Mouse (Mus musculus) ES-E14 (cell line): ENCODE results near the gene Pofut2. TPM values are rescaled to one million over a fixed set of nuclear protein-coding genes. Genes with fewer than 3 reads are reported as not detected.

Source experiments
- DNase-seq: peaks from one replicate; pipeline ENCODE4 v3.0.0-alpha.2; 2013; ENCODE audit warnings: low read depth, low spot score
- H3K27ac ChIP-seq: 2 replicates; pipeline ENCODE4 v1.5.1; 2012; ENCODE audit warnings: low read depth, mild to moderate bottlenecking, low read length, moderate library complexity, mixed read lengths; ENCODE audit not compliant: poor library complexity, insufficient read depth, severe bottlenecking
- H3K36me3 ChIP-seq: 2 replicates; pipeline ENCODE4 v1.6.1; 2012; ENCODE audit warnings: mild to moderate bottlenecking, low read length, moderate library complexity, mixed read lengths; ENCODE audit not compliant: control insufficient read depth, poor library complexity, insufficient read depth, severe bottlenecking
- H3K4me1 ChIP-seq, 2 experiments: fragments of 150-350 bp in 1 of 2; sonication (generic) in 1 of 2; 2 replicates each; pipeline ENCODE4 v1.6.1; 2012; ENCODE audit warnings: low read length in 2 of 2, mild to moderate bottlenecking in 1 of 2, mixed read lengths in 1 of 2; ENCODE audit not compliant: control insufficient read depth in 2 of 2, insufficient read depth in 2 of 2, poor library complexity in 1 of 2
- H3K4me3 ChIP-seq, 2 experiments: fragments of 150-350 bp in 1 of 2; sonication (generic) in 1 of 2; 2 replicates each; pipeline ENCODE4 v1.5.1; 2012; ENCODE audit warnings: low read length in 2 of 2, low read depth in 1 of 2, mild to moderate bottlenecking in 1 of 2, mixed read lengths in 1 of 2; ENCODE audit not compliant: insufficient read depth in 1 of 2, poor library complexity in 1 of 2, severe bottlenecking in 1 of 2
- H3K9ac ChIP-seq: 2 replicates; pipeline ENCODE4 v1.6.1; 2012; ENCODE audit warnings: low read depth, mild to moderate bottlenecking, low read length, mixed read lengths; ENCODE audit not compliant: poor library complexity, insufficient read depth, severe bottlenecking
- H3K9me3 ChIP-seq: fragments of 150-350 bp; sonication (generic); 2 replicates; pipeline ENCODE4 v1.6.1; 2012; ENCODE audit warnings: low read depth, mild to moderate bottlenecking, low read length; ENCODE audit not compliant: control insufficient read depth, insufficient read depth
- CHD2 ChIP-seq: IDR thresholded peaks from 2 replicates; pipeline ENCODE4 v1.6.1; 2014; ENCODE audit warnings: mild to moderate bottlenecking, low read depth, low read length, inconsistent platforms
- HCFC1 ChIP-seq: IDR thresholded peaks from 2 replicates; pipeline ENCODE4 v1.6.1; 2012; ENCODE audit warnings: low read length, inconsistent platforms, borderline replicate concordance; ENCODE audit not compliant: insufficient read depth
- MAFK ChIP-seq: IDR thresholded peaks from 2 replicates; pipeline ENCODE4 v1.6.1; 2014; ENCODE audit warnings: mild to moderate bottlenecking, low read depth, low read length, inconsistent platforms; ENCODE audit not compliant: insufficient read depth
- ZC3H11A ChIP-seq: IDR thresholded peaks from 2 replicates; pipeline ENCODE4 v1.6.1; 2012; ENCODE audit warnings: low read depth, mild to moderate bottlenecking, inconsistent platforms, low read length, borderline replicate concordance
- ZNF384 ChIP-seq: IDR thresholded peaks from 2 replicates; pipeline ENCODE4 v1.6.1; 2012; ENCODE audit warnings: low read depth, low read length, inconsistent platforms
- in situ Hi-C, 2 experiments: fragments of 600-800 bp; cut with MboI; formaldehyde crosslinking; loops; one replicate each; pipeline ENCODE4 v1.15.1; 2025; ENCODE audit warnings: low sequenced_read_pairs in 2 of 2, inconsistent platforms in 1 of 2; ENCODE audit not compliant: unreplicated experiment in 2 of 2
- total RNA-seq: library from RNA; depleted of rRNA; stranded (reverse); fragments of 300-350 nt; gene quantifications from 2 replicates; pipeline ENCODE4 v1.2.3, GENCODE M21; 2012

Gene Pofut2
- total RNA-seq, 1 experiment, result 67.6 TPM

DNA sequence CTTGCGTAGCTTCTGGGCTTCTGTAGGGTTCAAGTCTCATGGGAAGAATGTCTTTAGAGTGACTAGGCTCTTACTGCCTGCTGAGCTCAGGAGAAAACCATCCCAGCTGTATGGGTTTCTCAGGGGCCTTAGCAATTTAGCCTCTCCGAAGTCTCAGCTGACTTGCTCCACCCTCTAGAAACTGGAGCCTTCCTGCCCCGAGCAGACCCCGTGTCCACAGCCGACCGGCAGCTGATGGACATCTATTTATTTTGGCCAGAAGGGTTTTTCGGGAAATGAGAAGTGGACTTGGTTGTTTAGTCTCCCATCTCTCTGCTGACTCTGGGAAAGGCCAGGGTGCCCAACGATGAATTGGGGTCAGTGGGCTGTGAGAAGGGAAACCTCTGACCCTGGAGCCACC, 18.3 kb upstream of the Pofut2 start:
- in situ Hi-C loops, result no loop called here
- TF ChIP-seq MAFK (no peak), ZC3H11A (no peak), ZNF384 (no peak), CHD2 (no peak), HCFC1 (no peak)

DNA sequence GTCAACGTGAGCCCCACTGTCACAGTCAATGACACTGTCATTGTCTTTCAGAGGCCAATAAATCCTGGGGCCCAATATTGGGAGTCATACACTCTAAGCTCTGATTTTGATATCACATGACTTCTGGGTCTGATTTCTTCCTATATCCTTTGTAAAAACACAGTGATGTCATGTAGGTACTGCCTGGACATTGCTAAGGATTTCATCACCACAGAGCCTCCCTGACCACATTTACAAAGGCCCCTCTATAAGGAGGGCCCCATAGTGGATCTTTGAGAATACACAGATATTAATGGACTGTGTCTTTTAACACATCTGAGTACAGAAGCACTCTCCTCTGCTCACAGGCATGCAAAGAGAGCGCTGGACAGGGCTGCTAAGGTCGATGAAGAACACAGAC, 16.6 kb upstream of the Pofut2 start:
- Histone ChIP-seq H3K9me3 (no peaks in the 10 kb centered on the region), H3K36me3 (no peaks in the 10 kb centered on the region), H3K27ac (no peak overlapping the region), H3K4me3 (no peak overlapping the region), H3K9ac (no peak overlapping the region), H3K4me1 (peaks cover 0 to 12% of the 10 kb centered on the region in 2 experiments; a peak in 3 of 4 replicates)
- no peak for TF ChIP-seq HCFC1
- TF ChIP-seq ZNF384, result no peak
- no peak for TF ChIP-seq ZC3H11A
- no peak for TF ChIP-seq MAFK
- no peak for TF ChIP-seq CHD2
- DNase-seq, result no peak
- in situ Hi-C loops, result no loop called here

More for the DNA sequence above, 18.3 kb upstream of the Pofut2 start:
- H3K36me3 ChIP-seq, result no peaks in the 10 kb centered on the region
- H3K9me3 ChIP-seq, result no peaks in the 10 kb centered on the region
- H3K9ac ChIP-seq, result no peak overlapping the region
- H3K4me3 ChIP-seq, result no peak overlapping the region
- no peak overlapping the region for H3K27ac ChIP-seq
- peaks cover 0 to 8% of the 10 kb centered on the region in 2 experiments; a peak in 3 of 4 replicates for H3K4me1 ChIP-seq
- DNase-seq, result no peak

DNA sequence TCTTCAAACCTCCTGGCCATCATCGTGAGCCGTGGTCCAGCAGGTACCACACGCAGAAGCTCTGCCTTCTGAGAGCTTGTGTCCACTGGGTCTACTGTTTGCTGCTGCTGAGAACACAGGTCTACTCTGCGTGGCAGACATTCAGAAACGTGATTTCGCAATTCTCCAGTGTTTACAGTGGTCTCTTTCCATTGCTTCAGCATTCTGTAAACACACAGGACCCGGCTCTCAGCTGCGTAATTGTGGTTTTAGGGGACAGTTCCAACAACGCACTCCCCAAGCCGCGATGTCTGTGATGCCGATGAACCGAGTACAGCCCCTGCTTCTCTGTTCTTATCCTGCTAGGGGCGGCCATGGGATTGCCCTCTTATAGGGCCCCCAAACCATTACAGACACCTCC, 16.1 kb upstream of the Pofut2 start:
- H3K9me3 ChIP-seq, result no peaks in the 10 kb centered on the region
- H3K27ac ChIP-seq, result no peak overlapping the region
- H3K9ac ChIP-seq, result no peak overlapping the region
- H3K36me3 ChIP-seq, result no peaks in the 10 kb centered on the region
- TF ChIP-seq MAFK, result no peak
- TF ChIP-seq ZNF384, result no peak
- TF ChIP-seq CHD2, result no peak
- no peak for TF ChIP-seq ZC3H11A
- no peak for TF ChIP-seq HCFC1
- no peak for DNase-seq
- in situ Hi-C loops, result no loop called here
- no peak overlapping the region for H3K4me3 ChIP-seq
- peaks cover 0 to 7% of the 10 kb centered on the region in 2 experiments; a peak in 2 of 4 replicates for H3K4me1 ChIP-seq

DNA sequence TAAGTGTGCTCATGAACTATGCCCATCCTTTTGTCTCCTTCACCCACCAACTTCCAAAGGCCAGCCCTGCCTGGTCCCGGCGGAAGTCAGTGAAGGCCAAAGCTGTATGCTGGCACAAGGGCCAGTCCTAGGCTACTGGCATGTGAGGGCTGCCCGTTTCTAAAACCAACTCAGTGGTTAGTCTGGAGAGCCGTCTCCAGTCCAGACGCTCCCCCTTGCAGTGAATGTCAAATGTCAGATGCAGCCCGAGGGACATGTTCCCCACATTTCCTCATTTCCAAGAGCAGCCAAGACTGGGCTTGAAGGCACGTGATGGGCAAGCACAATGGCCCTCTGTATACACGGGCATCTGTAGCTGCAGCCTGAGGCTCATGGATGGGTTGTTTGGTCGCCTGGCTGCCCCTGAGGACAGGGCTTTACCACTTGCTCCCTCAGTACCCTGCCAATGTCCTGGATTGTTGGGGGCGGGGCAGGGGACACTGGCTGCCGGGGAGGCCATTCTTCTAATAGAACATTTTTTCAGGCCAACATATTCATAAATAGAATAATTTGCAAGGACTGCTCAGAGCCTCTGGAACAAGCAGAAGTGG, 15.4 kb upstream of the Pofut2 start:
- Histone ChIP-seq H3K9ac (no peak overlapping the region), H3K9me3 (no peaks in the 10 kb centered on the region), H3K4me3 (no peak overlapping the region), H3K36me3 (no peaks in the 10 kb centered on the region), H3K27ac (no peak overlapping the region), H3K4me1 (peaks cover 0 to 4% of the 10 kb centered on the region in 2 experiments; a peak in 2 of 4 replicates)
- DNase-seq, result no peak
- TF ChIP-seq MAFK (no peak), ZC3H11A (no peak), HCFC1 (no peak), CHD2 (no peak), ZNF384 (no peak)
- in situ Hi-C loops, result no loop called here

DNA sequence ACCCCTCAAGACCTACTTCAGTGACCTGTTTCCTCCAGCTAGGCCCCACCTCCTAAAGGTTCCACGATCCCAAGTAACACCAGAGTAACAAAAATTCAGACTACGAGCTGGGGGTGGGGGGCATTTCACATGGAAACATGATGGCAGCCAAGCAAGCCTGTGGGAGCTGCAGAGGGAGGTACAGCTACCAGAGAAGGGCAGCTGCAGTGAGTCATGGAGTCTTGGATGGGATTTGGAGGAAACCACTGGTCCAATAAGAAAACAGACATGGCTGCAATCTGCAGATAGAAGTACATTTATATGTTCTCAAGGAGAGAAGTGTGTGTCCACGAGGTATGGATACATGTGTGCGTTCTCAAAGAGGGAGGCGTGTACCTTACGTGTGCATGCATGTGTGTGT, 14.2 kb upstream of the Pofut2 start:
- in situ Hi-C loops, result no loop called here
- no peak overlapping the region for H3K27ac ChIP-seq
- H3K4me1 ChIP-seq, result peaks cover 0 to 6% of the 10 kb centered on the region in 2 experiments; a peak in 2 of 4 replicates
- no peak overlapping the region for H3K4me3 ChIP-seq
- no peak for DNase-seq
- H3K36me3 ChIP-seq, result no peaks in the 10 kb centered on the region
- no peak overlapping the region for H3K9ac ChIP-seq
- TF ChIP-seq CHD2 (no peak), ZC3H11A (no peak), HCFC1 (no peak), MAFK (no peak), ZNF384 (no peak)
- H3K9me3 ChIP-seq, result no peaks in the 10 kb centered on the region
